Mouse (Mus musculus) kidney, embryonic 14.5 days (tissue): ENCODE results near the gene Plscr4. TPM values are rescaled to one million over a fixed set of nuclear protein-coding genes. Genes with fewer than 3 reads are reported as not detected.

Experiments
- ATAC-seq: fragments of 200-750 bp; cut with Nextera tagmentation; 2 replicates; pipeline ENCODE4 v1.8.0; 2017; ENCODE audit warnings: moderate number of reproducible peaks, mild to moderate bottlenecking, moderate TSS enrichment, moderate library complexity; ENCODE audit not compliant: low FRiP score, low TSS enrichment
- H3K27ac ChIP-seq: fragments of 300-500 bp; sonication (generic); 2 replicates; pipeline ENCODE4 v1.5.1; 2014; ENCODE audit warnings: low read depth, mild to moderate bottlenecking, low read length, moderate library complexity, mixed read lengths
- H3K27me3 ChIP-seq: fragments of 300-500 bp; sonication (generic); 2 replicates; pipeline ENCODE4 v1.6.1; 2014; ENCODE audit warnings: mild to moderate bottlenecking, low read length; ENCODE audit not compliant: control insufficient read depth, insufficient read depth
- H3K36me3 ChIP-seq: fragments of 300-500 bp; sonication (generic); 2 replicates; pipeline ENCODE4 v1.6.1; 2014; ENCODE audit warnings: low read length, mixed read lengths; ENCODE audit not compliant: control insufficient read depth, insufficient read depth
- H3K4me1 ChIP-seq: fragments of 300-500 bp; sonication (generic); 2 replicates; pipeline ENCODE4 v1.6.1; 2014; ENCODE audit warnings: low read length, mixed read lengths; ENCODE audit not compliant: control insufficient read depth, insufficient read depth
- H3K4me2 ChIP-seq: fragments of 300-500 bp; sonication (generic); replicated peaks from 2 replicates; pipeline ENCODE4 v1.6.1; 2014; ENCODE audit warnings: low read depth, mild to moderate bottlenecking, low read length
- H3K4me3 ChIP-seq: fragments of 300-500 bp; sonication (generic); 2 replicates; pipeline ENCODE4 v1.5.1; 2014; ENCODE audit warnings: mild to moderate bottlenecking, low read length
- H3K9ac ChIP-seq: fragments of 300-500 bp; sonication (generic); 2 replicates; pipeline ENCODE4 v1.6.1; 2014; ENCODE audit warnings: low read depth, mild to moderate bottlenecking, low read length, moderate library complexity
- H3K9me3 ChIP-seq: fragments of 300-500 bp; sonication (generic); 2 replicates; pipeline ENCODE4 v1.6.1; 2016; ENCODE audit warnings: low read length; ENCODE audit not compliant: control insufficient read depth
- WGBS: fragments of 180-500 bp; shearing (Covaris S2); extraction: QIAGEN DNeasy Blood & Tissue Kit; methylation state at CpG from one replicate; pipeline ENCODE4 v1.1.7; 2014; 5-methylcytosine and 5-hydroxymethylcytosine counted together
- polyA plus RNA-seq: library from polyadenylated mRNA; unstranded; fragments of >200 nt; fragmentation: Nextera tagmentation; extraction: Ambion mirVana; gene quantifications from 2 replicates; pipeline ENCODE4 v1.2.1, GENCODE M21; 2014

The Plscr4 gene
- polyA plus RNA-seq, 1 experiment from 2014 or later, result 3.4 TPM

GRCm38 (mm10) chr9:92530055-92530454, 72.9 kb downstream of the Plscr4 start:
- H3K9ac ChIP-seq, result no peak overlapping the region
- WGBS, result 81% methylated on average over 3 of the region's 3 CpGs

GRCm38 (mm10) chr9:92537735-92538134, 80.6 kb downstream of the Plscr4 start:
- H3K4me3 ChIP-seq, result no peak overlapping the region
- H3K27me3 ChIP-seq, result no peaks in the 10 kb centered on the region
- H3K27ac ChIP-seq, result no peak overlapping the region
- no peak overlapping the region for H3K9ac ChIP-seq
- WGBS, result 80% methylated on average over 6 of the region's 6 CpGs
- no peak overlapping the region for H3K4me2 ChIP-seq
- no peak for ATAC-seq
- no peaks in the 10 kb centered on the region for H3K9me3 ChIP-seq
- no peaks in the 10 kb centered on the region for H3K4me1 ChIP-seq
- H3K36me3 ChIP-seq, result no peaks in the 10 kb centered on the region

More at GRCm38 (mm10) chr9:92530055-92530454, 72.9 kb downstream of the Plscr4 start:
- Histone ChIP-seq H3K9me3 (no peaks in the 10 kb centered on the region), H3K27ac (no peak overlapping the region), H3K4me3 (no peak overlapping the region), H3K27me3 (no peaks in the 10 kb centered on the region), H3K4me1 (no peaks in the 10 kb centered on the region), H3K36me3 (no peaks in the 10 kb centered on the region), H3K4me2 (no peak overlapping the region)
- no peak for ATAC-seq

GRCm38 (mm10) chr9:92538216-92538615, 81.0 kb downstream of the Plscr4 start:
- ATAC-seq, result no peak
- no peaks in the 10 kb centered on the region for H3K36me3 ChIP-seq
- H3K27me3 ChIP-seq, result no peaks in the 10 kb centered on the region
- H3K4me2 ChIP-seq, result no peak overlapping the region
- no peak overlapping the region for H3K27ac ChIP-seq
- no peak overlapping the region for H3K4me3 ChIP-seq
- 75% methylated on average over 6 of the region's 6 CpGs for WGBS
- no peak overlapping the region for H3K9ac ChIP-seq
- no peaks in the 10 kb centered on the region for H3K9me3 ChIP-seq
- no peaks in the 10 kb centered on the region for H3K4me1 ChIP-seq

Other genes with a start within 250 kb of the Plscr4 start
- 83.5 and 91.2 TPM in 2 replicates for gene Plscr1, start 207.6 kb upstream of the Plscr4 start, polyA plus RNA-seq
- 6.0 and 11.6 TPM in 2 replicates for gene Plscr2, start 181.8 kb upstream of the Plscr4 start, polyA plus RNA-seq
- not detected in 2 replicates for gene 1700057G04Rik, start 148.0 kb upstream of the Plscr4 start, polyA plus RNA-seq
- gene Plod2, start 84.8 kb downstream of the Plscr4 start, polyA plus RNA-seq, result 30.2 and 37.1 TPM in 2 replicates